Mouse (Mus musculus) thymus, postnatal 4 days (tissue): ENCODE results near the gene Fam169b.

Experiments
- DNase-seq: peaks from one replicate; pipeline ENCODE4 v3.0.0; 2021

Fam169b gene

DNA sequence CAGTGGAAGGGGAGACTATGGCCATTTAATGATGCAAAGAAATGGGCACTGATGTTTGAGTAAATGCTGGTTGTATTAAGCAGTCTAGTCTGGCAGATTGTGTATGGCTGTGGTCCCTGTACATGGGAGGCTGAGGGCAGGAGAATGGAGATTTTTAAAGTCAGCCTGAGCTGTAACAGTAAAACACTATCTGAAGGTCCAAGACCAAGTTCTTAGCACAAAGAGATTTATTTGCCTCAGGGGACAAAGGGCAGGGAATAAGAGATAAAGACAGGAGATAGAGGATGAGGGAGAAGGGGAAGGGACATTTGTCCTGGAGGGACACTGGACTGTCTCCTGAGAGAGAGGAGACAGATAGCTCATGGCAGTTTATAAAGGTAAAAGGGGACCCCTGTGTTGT is at the start of gene Fam169b:
Fam169b (plus strand) TSS at position 325 of the 400 bp plus-strand sequence.
- no peak for DNase-seq

DNA sequence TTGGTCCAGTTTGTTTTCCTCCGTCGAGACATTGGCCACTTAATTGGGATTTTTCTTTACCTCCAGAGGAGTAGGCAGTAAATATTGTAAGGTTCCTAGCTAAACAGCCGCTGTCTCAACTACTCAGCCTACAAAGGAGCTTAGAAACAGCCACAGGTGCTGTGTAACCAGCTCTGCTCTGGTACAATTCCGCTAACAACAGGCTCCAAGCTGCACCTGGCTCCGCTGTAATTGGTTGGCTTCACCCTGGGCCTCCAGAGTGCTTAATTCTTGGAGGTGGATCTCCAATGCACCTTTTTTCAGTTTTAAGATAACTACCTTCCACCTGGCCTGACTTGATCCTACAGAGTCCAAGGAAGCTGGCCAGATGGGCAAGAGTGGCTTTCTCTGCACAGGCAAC is 49.6 kb upstream of the Fam169b start:
- peak; percentile 67 for DNase-seq

DNA sequence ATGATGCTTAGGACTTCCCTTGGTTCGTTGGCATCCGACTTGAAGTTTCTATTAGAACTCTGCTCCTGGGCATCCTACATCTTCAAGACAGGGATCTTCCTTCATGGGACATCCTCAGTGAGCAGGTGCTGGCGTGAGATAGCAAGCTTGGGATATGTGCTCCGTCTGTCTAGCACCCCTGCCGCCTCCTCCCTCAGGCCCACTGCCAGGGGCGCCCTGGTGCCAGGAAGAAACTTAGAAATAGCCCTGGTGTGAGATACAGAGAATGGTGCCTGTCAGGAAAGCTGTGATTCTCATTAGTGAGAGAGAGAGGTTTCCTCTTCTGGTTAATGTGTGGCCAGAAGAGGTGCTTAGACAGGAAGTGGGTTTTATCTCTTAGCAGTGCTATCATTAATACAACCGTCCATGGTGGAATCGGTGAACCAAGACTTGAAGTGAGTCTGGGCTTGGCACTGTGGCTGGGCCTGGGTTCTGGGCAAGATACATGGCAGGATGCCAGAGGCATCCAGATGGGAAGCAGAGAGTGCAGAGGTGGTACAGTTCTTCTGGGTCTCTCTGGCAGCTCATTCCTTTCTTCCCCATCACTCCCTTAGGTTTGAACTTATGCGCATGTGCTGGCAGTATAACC is 48.1 kb upstream of the Fam169b start:
- peak; percentile 30 for DNase-seq

DNA sequence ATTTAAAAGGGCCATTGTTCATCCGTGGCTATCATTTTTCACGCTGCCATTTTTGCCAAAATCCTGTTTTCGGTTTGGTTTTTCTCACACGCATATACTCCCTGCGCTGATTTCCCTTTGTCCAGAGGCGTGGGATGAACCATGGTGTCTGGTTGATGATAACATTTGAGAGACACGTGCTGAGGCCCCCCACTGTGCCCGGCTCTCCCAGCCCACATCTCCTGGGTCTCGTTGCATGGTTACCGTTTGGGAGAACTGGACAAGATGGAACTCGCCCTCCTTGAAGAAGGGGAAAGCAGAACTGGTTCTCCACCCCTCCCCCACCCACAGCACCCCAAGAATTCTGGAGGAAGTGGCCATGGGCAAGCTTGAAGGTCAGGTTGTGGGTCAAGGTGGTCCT is 46.6 kb upstream of the Fam169b start:
- peak; percentile 16 for DNase-seq

DNA sequence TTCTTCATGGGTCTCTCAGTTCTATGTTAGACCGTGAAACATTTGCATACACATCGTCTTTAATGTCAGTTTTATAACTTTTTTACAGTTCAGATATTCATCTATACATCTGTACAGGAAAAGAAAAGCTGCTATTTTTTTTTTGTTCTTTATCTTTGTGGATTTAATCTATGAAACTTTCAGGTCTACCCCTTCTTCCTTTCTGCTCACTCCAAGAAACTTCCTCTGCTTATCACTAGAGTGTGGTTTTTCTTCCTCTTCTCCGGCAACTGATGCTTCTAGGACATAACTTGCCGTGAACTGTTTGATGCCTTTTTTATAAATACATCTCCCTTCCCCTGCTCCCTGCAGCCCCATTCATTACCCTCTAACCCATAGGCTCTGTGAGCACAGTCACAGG is 46.0 kb upstream of the Fam169b start:
- no peak for DNase-seq

DNA sequence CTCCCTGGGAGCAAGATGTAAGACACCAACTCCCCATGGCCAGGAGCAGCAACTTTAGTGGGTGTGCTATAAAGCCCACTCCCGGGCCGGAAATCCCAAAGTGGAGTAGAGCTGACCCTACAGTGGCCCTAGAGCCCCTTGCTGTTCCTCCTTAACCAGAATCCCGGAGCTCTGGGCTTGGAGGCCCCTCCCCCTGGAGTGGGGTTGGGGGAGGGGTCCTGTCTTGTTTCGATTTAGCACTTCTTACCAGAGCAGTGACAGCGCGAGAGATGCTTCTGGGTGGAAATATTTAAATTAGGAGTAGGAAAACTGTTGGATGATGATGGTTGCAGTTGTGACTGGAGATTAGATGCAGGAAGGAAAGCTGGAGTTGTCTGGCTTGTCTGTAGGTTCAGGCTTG is 45.1 kb upstream of the Fam169b start:
- peak; percentile 16 for DNase-seq

DNA sequence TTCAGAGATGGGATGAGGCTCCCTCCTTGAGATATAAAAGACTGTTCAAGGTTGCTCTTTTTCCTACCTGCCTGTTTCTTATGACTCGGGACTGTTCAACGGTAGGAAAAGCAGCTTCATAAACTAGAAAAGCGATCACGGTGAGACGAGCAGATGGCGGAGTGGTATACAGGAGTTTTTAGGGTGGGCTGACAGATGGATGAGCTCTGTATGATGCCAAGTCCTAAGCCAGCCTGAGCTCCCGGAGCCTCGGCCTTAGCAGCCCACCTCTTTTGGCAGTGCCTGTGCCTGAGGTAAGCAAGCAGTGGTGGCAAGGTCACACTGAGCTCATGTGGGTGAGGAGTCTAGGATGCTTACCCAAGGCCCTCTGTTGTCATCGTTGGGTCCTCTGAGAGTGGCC is 42.8 kb upstream of the Fam169b start:
- no peak for DNase-seq

DNA sequence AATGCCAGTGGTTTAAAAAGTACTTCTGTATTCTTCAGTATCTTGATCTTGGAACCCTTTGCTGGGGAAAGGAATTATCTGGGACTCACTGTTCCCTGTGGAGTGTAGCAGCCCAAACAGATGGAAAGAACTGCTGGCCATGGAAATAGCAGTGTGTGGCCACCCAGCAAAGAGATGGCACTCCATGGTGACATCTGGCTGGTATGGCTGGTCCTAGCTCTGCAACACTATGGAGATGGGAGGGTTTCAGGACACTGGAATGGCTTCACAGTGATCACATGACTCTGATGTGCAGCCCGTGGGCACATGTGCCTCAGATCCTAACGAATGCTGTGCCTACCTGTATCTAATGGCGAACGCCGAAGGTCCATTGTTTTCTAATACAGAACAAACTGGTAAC is 41.1 kb upstream of the Fam169b start:
- peak; percentile 7 for DNase-seq

DNA sequence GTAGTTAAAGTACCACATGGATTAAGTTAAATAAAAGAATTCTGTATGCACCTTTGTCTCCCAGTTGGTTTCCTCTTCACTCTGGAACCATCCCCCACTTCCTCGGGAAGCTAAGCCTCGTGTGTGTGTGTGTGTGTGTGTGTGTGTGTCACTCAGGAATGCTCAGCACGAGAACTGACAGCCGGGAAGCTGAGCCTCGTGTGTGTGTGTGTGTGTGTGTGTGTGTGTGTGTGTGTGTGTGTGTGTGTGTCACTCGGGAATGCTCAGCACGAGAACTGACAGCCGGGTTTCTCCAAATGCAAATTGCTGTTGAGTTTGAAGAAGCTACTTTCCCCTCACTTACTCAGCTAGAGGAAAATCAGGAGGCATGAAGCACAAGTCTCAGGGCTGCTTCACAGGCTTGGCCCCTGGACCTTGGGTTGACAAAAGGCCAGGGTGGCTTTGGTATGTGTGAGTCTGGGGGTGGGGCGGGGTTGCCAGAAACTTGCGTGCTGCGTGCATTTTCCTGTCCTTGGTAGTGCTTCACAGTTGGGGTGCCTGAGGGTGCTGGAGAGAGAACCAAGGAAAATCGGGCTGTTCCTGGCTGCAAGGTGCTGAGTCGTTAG is 39.9 kb upstream of the Fam169b start:
- peak; percentile 8 for DNase-seq

DNA sequence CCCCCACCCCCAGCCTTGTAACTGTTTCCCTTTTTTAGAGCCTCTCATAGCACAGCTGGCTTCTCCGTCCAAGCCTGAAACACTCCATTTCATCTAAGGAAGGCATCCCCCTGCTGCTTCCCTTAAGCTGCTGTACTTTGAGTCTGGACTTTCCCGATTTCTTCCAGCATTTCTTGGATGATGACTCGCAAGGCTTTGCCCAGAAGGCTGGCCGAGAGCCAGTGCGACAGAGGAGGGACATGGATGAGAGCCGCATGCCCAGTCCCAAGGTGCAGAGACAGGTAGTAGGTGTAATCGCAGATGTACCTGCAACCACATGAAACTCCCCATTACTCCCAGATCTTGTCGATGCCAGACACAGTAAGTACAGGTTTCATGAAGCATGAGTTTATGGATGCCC is 36.8 kb upstream of the Fam169b start:
- peak; percentile 10 for DNase-seq

DNA sequence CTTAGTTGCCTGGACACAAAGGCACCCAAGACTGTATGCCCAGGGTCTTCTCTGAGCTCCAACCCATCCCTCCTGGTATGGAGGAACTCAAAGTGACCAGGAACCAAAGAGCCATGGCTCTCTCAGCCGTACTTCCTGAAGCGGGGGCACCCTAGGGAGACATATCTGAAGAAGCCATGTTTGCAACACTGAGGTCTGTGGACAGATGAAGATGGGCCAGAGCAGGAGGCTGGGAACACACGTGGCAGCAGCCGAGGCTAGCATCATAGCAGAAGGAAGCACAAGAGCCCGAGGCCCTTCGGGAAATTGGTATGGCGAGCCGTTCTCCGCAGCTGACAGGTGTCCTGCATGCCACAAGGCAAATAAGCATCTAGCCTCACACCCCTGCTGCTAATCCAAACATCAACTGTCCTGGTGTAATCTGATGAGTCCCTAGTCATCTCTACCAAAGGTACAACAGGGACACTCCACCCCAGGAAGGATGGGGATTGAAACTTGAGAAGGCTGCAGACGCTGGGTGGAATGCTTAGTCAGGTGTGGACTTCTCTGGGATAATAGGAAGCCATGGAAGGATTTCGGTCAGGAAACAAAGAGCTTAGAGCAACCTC is 34.3 kb upstream of the Fam169b start:
- DNase-seq, result peak; percentile 6

DNA sequence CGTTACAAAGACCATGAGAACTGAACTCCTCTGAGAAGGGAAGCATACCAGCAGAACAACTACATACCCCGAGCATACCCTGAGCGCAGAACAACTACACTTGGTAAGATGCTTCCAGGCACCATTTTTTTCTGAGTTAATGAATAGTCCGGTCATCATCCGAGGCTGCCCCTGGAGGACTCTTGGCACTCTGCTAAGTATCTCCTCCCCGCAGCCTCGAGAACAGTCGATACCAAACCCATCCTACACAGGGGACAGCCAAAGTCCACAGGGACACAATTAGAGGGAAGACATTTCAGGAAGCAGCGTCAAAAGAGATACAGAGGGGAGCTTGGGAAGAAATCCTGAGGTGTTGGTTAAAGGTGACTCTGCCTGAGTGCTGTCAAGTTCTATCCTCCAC is 32.4 kb upstream of the Fam169b start:
- no peak for DNase-seq

DNA sequence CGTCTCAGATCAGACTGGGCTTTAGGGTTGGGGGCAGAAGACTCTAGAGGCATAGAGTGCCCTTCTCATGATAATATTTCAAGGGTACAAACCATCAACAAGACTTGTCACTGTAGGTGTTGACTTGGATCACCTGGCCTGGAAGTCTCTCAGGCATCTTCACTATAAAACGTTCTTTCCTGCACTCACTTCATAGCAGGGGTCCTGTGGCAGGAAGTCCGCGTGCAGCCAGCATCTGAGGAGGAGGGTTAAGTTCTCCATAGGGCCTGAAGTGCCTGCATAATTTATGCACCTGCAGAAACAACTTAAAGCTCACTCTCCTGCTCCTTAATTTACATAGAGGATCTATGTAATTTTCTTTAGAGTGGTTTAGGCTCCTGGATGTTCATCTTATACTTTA is 28.0 kb upstream of the Fam169b start:
- peak; percentile 18 for DNase-seq

DNA sequence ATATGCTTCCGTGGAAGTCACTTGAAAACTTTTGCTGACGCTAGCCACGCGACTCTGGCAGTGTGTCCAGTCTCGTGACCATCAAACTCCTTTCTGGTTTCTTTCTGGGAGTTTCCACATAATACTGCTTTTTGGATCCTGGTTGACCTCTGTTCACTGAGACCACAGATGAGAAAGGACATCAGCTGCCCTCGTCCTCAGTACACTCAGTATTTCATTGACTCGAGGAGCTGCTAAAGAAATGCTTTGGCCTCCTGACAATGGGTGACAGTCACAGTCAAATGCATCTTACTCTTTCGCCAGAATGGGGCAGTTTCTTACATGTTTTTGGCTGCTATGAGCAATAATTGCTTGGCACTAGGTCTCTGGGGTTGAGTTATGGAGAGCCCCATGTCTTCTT is 27.4 kb upstream of the Fam169b start:
- no peak for DNase-seq

DNA sequence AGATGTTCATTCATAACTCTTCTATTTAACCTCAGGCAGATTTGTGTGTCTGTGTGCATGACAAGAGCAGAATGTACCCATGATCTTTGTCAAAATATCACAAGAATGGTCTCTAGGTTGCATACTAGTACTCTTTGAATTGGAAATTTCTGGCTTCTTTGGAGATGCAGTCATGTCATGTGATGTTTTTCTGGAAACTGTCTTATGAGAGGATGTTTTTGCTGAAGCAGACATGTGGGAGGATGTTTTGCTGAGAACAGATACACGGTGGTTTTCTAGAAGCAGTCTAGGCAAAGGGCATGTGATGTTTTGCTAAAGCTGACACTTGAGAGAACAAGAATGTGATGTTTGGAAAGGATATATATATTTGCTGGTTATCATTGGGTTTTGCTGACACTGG is 23.2 kb upstream of the Fam169b start:
- no peak for DNase-seq

DNA sequence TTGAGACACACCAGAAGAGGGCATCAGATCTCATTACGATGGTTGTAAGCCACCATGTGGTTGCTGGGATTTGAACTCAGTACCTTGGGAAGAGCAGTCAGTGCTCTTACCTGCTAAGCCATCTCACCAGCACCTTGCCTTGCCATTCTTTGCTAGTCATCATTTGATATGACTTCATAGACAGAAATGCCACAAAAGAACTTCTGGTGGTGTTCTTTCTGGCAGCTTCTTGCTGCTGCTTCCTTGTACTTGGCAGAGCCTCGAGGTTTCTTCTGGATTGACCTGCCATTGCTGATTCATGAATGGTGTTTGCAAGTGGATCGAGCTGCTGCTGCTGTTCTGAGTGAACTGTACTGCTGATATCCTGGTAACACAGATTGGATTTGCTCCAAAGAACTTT is 22.7 kb upstream of the Fam169b start:
- DNase-seq, result no peak

DNA sequence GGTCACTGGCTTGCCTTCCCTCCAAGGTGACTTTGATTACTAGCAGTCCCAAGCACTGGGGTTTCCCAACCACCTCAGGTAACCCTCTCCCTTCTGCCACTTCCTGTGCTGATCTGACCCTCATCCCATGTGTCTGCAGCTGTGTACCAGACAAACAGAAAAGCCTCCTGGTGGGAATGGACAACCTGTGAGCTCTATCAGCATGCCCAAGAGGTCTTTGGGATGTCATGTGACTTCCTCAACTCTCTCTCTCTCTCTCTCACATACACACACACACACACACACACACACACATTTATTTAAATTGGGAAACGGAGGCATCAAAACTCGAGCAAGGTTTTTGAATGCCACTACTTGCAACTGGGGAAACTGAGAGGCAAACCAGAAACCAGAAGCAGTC is 15.9 kb upstream of the Fam169b start:
- DNase-seq, result peak; percentile 14

DNA sequence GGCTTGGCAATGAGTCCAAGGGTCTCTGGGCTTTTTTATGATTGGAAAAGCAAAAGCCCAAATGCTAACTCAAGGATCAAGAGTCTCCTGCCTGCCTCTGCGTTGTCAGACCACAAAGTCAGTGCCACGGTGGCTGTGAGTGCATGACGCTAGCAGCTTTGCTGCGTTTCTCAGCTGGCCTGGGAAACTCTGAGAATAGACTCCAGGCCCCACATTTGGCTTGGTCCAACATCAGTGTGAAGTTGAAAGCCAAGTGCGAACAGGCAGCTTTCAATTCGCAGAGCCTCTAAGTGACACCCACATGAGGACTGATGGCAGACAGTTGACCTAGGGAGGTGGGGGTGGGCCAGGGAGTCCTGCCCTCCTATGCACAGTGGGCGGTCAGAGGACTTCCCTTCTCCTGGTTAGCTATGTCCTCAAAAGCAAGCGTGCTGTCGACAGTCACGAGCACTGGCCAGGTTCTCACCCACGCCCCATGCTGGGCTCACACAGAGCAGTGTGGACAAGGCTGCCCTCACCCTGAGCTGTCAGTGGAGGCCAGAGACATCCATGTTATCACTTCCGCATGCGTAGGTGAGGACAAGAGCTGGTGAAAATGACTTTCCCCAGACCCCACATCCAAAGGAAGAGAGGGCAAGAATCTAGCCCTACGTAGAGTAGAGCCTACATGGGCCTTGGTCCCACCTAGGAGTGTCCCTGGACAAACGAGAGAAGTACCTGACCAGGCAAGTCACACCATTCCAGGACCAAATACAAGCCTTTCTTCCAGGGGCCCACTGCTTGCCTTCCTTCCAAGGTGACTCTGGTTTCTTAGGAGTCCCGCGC is 15.1 kb upstream of the Fam169b start:
- peak; percentile 26 for DNase-seq

DNA sequence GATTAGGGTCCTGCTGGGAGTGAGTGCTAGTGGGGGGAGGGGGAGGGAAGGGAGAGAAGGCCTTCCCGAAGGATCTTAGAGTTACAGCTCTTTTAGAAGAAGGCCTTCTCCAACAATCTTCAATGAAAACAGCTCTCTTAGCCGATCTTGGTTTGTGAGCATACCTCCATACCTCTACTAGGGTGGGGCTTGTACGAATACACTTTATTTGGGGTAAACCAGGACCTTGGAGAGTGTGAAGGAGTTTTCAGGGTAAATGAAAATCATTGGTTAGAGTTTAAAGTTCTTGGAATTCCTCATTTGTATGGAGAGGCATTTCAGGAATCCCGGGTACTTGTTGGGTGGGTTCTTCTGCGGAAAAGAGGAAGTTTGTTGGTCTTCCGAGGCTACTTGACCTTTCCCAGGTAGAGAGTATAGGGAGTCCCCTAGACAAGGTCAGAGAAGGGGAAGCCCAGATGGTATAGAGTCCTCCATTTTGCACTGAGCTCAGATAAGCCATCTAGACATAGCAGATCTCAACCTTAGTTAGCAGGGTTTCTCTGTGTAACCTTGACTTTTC is 14.0 kb upstream of the Fam169b start:
- DNase-seq, result no peak

DNA sequence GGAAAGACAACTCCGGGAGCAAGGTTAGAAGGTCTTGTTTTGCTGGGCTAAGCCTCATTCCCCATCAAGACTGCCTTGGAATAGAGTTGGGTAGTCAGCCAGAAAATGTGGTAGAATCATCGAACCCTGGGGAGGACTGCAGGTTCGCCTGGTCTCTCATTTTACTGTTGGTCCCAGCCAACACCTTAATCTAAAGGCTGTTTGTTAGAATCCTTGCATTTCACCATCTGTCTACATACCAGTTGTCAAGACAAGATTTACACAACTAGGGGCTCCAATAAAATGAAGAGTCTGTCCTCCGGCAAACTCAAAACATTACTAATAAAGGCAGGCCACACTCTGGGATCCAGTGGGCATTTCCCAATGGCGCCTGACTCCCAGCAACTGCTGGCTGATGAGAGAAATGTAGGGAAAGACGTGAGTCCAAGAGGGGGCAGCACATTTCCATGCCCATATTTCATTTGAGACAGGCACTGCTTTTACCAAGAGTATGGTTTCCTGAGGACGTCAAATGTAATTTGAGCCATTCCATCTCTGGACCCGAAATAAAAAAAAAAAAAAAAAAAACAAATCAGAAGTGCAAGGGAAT is 10.9 kb upstream of the Fam169b start:
- peak; percentile 38 for DNase-seq

DNA sequence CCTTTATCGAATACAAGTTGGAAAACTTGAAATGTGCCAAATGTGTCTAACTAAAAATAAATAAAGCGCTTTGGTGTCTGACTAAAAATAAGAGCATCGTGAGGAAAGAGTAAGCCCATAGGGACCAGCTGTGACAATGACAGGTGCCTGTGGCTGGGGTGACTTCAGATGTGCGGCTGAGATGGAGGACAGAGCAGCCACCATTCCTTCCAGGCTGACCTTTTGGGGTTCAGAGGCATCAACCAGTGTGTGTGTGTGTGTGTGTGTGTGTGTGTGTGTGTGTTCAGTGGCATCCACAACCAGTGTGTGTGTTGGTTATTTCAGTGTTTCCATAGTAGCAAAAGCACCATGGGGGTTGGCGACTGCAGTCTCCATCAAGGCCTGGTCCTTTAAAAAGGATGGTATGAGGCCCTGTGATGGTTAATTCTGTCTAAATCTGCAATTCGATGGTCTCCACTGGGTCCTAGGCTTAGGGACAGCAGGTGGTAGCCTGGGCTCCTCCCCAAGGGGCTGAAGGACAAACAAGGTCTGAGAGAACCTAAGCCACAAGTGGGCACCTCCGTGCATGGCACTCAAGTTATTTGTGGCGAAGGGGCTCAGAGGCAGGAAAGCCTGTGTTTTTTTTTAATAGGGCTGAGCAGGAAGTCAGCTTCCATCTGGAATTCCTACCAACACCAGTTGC is 10.2 kb upstream of the Fam169b start:
- DNase-seq, result peak; percentile 49

DNA sequence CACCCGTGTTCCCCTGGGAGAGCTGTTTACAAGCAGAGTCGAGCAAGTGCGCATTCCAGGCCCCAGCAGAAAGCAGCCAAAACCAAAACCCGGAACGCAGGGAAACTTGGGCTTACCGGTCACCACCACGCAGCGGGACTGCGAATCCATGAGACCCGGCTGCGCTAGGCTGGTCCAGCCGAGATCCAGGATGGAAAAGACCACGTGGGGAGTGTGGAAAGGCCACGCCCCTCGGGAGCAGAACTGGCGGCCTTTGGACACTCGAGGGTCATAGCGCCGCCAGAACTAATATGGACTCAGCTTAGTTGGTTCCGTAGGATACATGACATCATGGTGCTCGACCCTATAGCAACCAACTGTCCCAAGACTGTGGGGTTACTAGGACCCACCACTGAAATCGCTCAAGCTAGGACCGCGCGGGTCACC is 9.6 kb upstream of the Fam169b start, which contains the start of gene Pgpep1l:
Pgpep1l (minus strand) TSS at position 206 of the 426 bp plus-strand sequence.
- peak; percentile 64 for DNase-seq
